Mouse (Mus musculus) testis, adult 2 months (tissue): Measurements from ENCODE around the gene Gm49403.

Source experiments
- CTCF ChIP-seq: fragments of 200-500 bp; IDR thresholded peaks from 2 replicates; pipeline ENCODE4 v1.5.1; 2012; ENCODE audit warnings: low read depth, mild to moderate bottlenecking, inconsistent platforms, low read length, moderate library complexity; ENCODE audit not compliant: control insufficient read depth, insufficient read depth, insufficient replicate concordance
- POLR2A ChIP-seq: fragments of 200-500 bp; IDR thresholded peaks from 2 replicates; pipeline ENCODE4 v1.6.1; 2012; ENCODE audit warnings: low read depth, mild to moderate bottlenecking, inconsistent platforms, low read length, moderate library complexity; ENCODE audit not compliant: control insufficient read depth

GRCm38 (mm10) chr19:8898576-8898975, 14.8 kb downstream of the Gm49403 start:
- no peak for TF ChIP-seq CTCF
- TF ChIP-seq POLR2A: no peak
